Comparison of ENCODE assay signal across 8 mouse cellular contexts in the genomic region with DNA sequence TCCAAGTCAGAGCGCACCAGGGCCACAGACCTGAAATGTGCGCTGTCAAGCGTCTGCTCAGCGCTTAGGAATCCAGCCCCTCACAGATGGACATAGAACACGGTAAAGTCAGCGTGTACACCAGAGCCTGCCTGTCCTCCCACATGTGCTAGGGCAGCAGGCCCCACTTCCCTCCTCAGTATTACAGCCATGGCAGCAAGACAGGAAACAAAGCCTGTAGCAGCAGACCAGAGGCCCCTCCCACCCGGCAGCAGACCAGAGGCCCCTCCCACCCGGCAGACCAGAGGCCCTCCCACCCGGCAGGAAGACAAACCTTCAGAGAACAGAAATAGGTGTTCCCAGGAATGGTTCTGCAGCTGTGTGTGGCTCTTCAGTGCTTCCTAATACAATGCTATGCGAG. TPM values are rescaled to one million over a fixed set of nuclear protein-coding genes. Genes with fewer than 3 reads are reported as not detected.
DNase-seq lines count a peak whose midpoint lies in the region; ATAC-seq lines count a peak whose summit lies in the region.

No protein-coding gene starts in this region.

- H3K4me3 ChIP-seq in lung, embryonic 16.5 days (ENCODE audit: low read length), result peak overlapping the region; percentile 10; the same call in 1 of the 2 replicates
- H3K4me3 ChIP-seq in embryonic facial prominence, embryonic 11.5 days (ENCODE audit: low read depth, low read length), result 0 out of 2 replicates have a peak overlapping the region, but pooled peaks have one; percentile 0
- H3K4me3 ChIP-seq in hindbrain, embryonic 15.5 days, result no peak overlapping the region

- H3K4me2 ChIP-seq in lung, embryonic 16.5 days (ENCODE audit: low read depth, low read length), result peak overlapping the region; percentile 30; the same call in 1 of the 2 replicates
- peak overlapping the region; percentile 36; the same call in 1 of the 2 replicates for H3K4me2 ChIP-seq in embryonic facial prominence, embryonic 11.5 days (ENCODE audit: low read depth, low read length)
- H3K4me2 ChIP-seq in hindbrain, embryonic 15.5 days, result peak overlapping the region; percentile 7; the same call in 1 of the 2 replicates

- DNase-seq in lung, postnatal 14 days, result no peak
- peak; percentile 59 for DNase-seq in embryonic facial prominence, embryonic 11.5 days (ENCODE audit: low spot score)
- DNase-seq in lung, postnatal 36 days, result peak; percentile 61
- DNase-seq in yolk sac, embryonic 10.5 days (ENCODE audit: low spot score), result peak; percentile 73
- no peak for DNase-seq in ovary, postnatal 10 days (ENCODE audit: low spot score)
- no peak for DNase-seq in urinary bladder, postnatal 4 days (ENCODE audit: low spot score in 2 of 2)

- no peak overlapping the region for H3K27ac ChIP-seq in lung, embryonic 16.5 days (ENCODE audit: low read length)
- H3K27ac ChIP-seq in embryonic facial prominence, embryonic 11.5 days (replicated peaks; ENCODE audit: low read depth, low read length), result no peak overlapping the region
- H3K27ac ChIP-seq in hindbrain, embryonic 15.5 days (replicated peaks), result no peak overlapping the region

- peak; percentile 27; the same call in 1 of the 2 replicates for ATAC-seq in lung, embryonic 16.5 days (ENCODE audit: low read depth)
- ATAC-seq in embryonic facial prominence, embryonic 11.5 days (replicated peaks; ENCODE audit: insufficient number of reproducible peaks, low FRiP score, low TSS enrichment, low read depth), result no peak
- ATAC-seq in hindbrain, embryonic 15.5 days (ENCODE audit: low FRiP score, low read depth), result no peak

- H3K36me3 ChIP-seq in lung, embryonic 16.5 days (ENCODE audit: control insufficient read depth, insufficient read depth, low read length), result peaks cover 21% of the 10 kb centered on the region
- H3K36me3 ChIP-seq in embryonic facial prominence, embryonic 11.5 days (replicated peaks; ENCODE audit: control insufficient read depth, insufficient read depth, low read depth, low read length), result peaks cover 12% of the 10 kb centered on the region
- peaks cover 20% of the 10 kb centered on the region for H3K36me3 ChIP-seq in hindbrain, embryonic 15.5 days

- peak overlapping the region; percentile 49; the same call in 1 of the 2 replicates for H3K9ac ChIP-seq in lung, embryonic 16.5 days (ENCODE audit: low read length)
- peak overlapping the region; percentile 35 for H3K9ac ChIP-seq in embryonic facial prominence, embryonic 11.5 days (replicated peaks; ENCODE audit: low read length)
- H3K9ac ChIP-seq in hindbrain, embryonic 15.5 days, result no peak overlapping the region

- H3K9me3 ChIP-seq in lung, embryonic 16.5 days (ENCODE audit: control insufficient read depth, low read length), result no peaks in the 10 kb centered on the region
- no peaks in the 10 kb centered on the region for H3K9me3 ChIP-seq in embryonic facial prominence, embryonic 11.5 days (replicated peaks; ENCODE audit: control insufficient read depth, low read length)
- no peaks in the 10 kb centered on the region for H3K9me3 ChIP-seq in hindbrain, embryonic 15.5 days

- WGBS in lung, embryonic 16.5 days, result 33% methylated on average over 10 of the region's 10 CpGs
- 47% methylated on average over 10 of the region's 10 CpGs for WGBS in embryonic facial prominence, embryonic 11.5 days
- 50% methylated on average over 10 of the region's 10 CpGs for WGBS in hindbrain, embryonic 15.5 days

- no peaks in the 10 kb centered on the region for H3K27me3 ChIP-seq in lung, embryonic 16.5 days (ENCODE audit: control insufficient read depth, insufficient read depth, low read depth, low read length)
- no peaks in the 10 kb centered on the region for H3K27me3 ChIP-seq in embryonic facial prominence, embryonic 11.5 days (ENCODE audit: control insufficient read depth, insufficient read depth, low read length)
- H3K27me3 ChIP-seq in hindbrain, embryonic 15.5 days, result no peaks in the 10 kb centered on the region

- peaks cover 31% of the 10 kb centered on the region for H3K4me1 ChIP-seq in lung, embryonic 16.5 days (replicated peaks; ENCODE audit: control insufficient read depth, insufficient read depth, low read length)
- peaks cover 2% of the 10 kb centered on the region; the same call in 1 of the 2 replicates for H3K4me1 ChIP-seq in embryonic facial prominence, embryonic 11.5 days (ENCODE audit: control insufficient read depth, insufficient read depth, low read length)
- peaks cover 37% of the 10 kb centered on the region for H3K4me1 ChIP-seq in hindbrain, embryonic 15.5 days (replicated peaks)

RNA-seq across cellular contexts. Expression of gene Cdc37, which starts 3.1 kb away (rescaled TPM):
- 265 and 301 TPM in 2 replicates for polyA plus RNA-seq in lung, embryonic 16.5 days (2015; fragmentation: Nextera tagmentation; extraction: Ambion mirVana)
- polyA plus RNA-seq in embryonic facial prominence, embryonic 11.5 days (2014; fragmentation: Nextera tagmentation; extraction: Ambion mirVana), result 371 and 374 TPM in 2 replicates
- 211 TPM in 2 replicates for polyA plus RNA-seq in hindbrain, embryonic 15.5 days (2015; fragmentation: Nextera tagmentation; extraction: Ambion mirVana)

RNA-seq across cellular contexts. Expression of gene Tyk2, which starts 15.7 kb away (rescaled TPM):
- polyA plus RNA-seq in lung, embryonic 16.5 days (2015; fragmentation: Nextera tagmentation; extraction: Ambion mirVana), result 16.9 and 18.1 TPM in 2 replicates
- 5.4 and 7.1 TPM in 2 replicates for polyA plus RNA-seq in embryonic facial prominence, embryonic 11.5 days (2014; fragmentation: Nextera tagmentation; extraction: Ambion mirVana)
- 11.3 and 11.7 TPM in 2 replicates for polyA plus RNA-seq in hindbrain, embryonic 15.5 days (2015; fragmentation: Nextera tagmentation; extraction: Ambion mirVana)

RNA-seq across cellular contexts. Expression of gene Pde4a, which starts 18.8 kb away (rescaled TPM):
- 9.7 and 11.0 TPM in 2 replicates for polyA plus RNA-seq in lung, embryonic 16.5 days (2015; fragmentation: Nextera tagmentation; extraction: Ambion mirVana)
- 3.8 and 4.7 TPM in 2 replicates for polyA plus RNA-seq in embryonic facial prominence, embryonic 11.5 days (2014; fragmentation: Nextera tagmentation; extraction: Ambion mirVana)
- 36.5 and 41.0 TPM in 2 replicates for polyA plus RNA-seq in hindbrain, embryonic 15.5 days (2015; fragmentation: Nextera tagmentation; extraction: Ambion mirVana)

RNA-seq across cellular contexts. Expression of gene Raver1, which starts 54.9 kb away (rescaled TPM):
- polyA plus RNA-seq in lung, embryonic 16.5 days (2015; fragmentation: Nextera tagmentation; extraction: Ambion mirVana), result 56.8 and 69.1 TPM in 2 replicates
- 63.1 and 70.3 TPM in 2 replicates for polyA plus RNA-seq in embryonic facial prominence, embryonic 11.5 days (2014; fragmentation: Nextera tagmentation; extraction: Ambion mirVana)
- polyA plus RNA-seq in hindbrain, embryonic 15.5 days (2015; fragmentation: Nextera tagmentation; extraction: Ambion mirVana), result 31.7 and 37.8 TPM in 2 replicates

RNA-seq across cellular contexts. Expression of gene Gm38431, which starts 54.9 kb away (rescaled TPM):
- 1.2 and 3.3 TPM in 2 replicates for polyA plus RNA-seq in lung, embryonic 16.5 days (2015; fragmentation: Nextera tagmentation; extraction: Ambion mirVana)
- 2.0 and 2.3 TPM in 2 replicates for polyA plus RNA-seq in embryonic facial prominence, embryonic 11.5 days (2014; fragmentation: Nextera tagmentation; extraction: Ambion mirVana)
- polyA plus RNA-seq in hindbrain, embryonic 15.5 days (2015; fragmentation: Nextera tagmentation; extraction: Ambion mirVana), result 1.3 and 3.1 TPM in 2 replicates

Comparison
In these comparisons a context has a peak if more than half of its experiments do, and no peak if none do; other contexts are left out.
1. DNase-seq: peak in embryonic facial prominence, embryonic 11.5 days (single experiment), lung, postnatal 36 days (single experiment) and yolk sac, embryonic 10.5 days (single experiment); none in lung, postnatal 14 days (single experiment), ovary, postnatal 10 days (single experiment) and urinary bladder, postnatal 4 days (0 of 2).
2. Peak in every context shown above with its lines, with median percentiles within 50 percentile points of each other: H3K4me2 ChIP-seq.